Mouse (Mus musculus) liver, embryonic 12.5 days (tissue): Measurements from ENCODE around the gene Nenf. TPM values are rescaled to one million over a fixed set of nuclear protein-coding genes. Genes with fewer than 3 reads are reported as not detected.

Source experiments
- ATAC-seq: fragments of 200-750 bp; cut with Nextera tagmentation; 2 replicates; pipeline ENCODE4 v1.8.0; 2017; ENCODE audit warnings: moderate number of reproducible peaks, mild to moderate bottlenecking, moderate library complexity
- H3K27ac ChIP-seq: fragments of 300-500 bp; sonication (generic); 2 replicates; pipeline ENCODE4 v1.5.1; 2016; ENCODE audit warnings: mild to moderate bottlenecking
- H3K27me3 ChIP-seq: fragments of 300-500 bp; sonication (generic); replicated peaks from 2 replicates; pipeline ENCODE4 v1.6.1; 2016; ENCODE audit warnings: mild to moderate bottlenecking, moderate library complexity
- H3K36me3 ChIP-seq: fragments of 300-500 bp; sonication (generic); 2 replicates; pipeline ENCODE4 v1.6.1; 2016; ENCODE audit warnings: mild to moderate bottlenecking, moderate library complexity
- H3K4me1 ChIP-seq: fragments of 300-500 bp; sonication (generic); 2 replicates; pipeline ENCODE4 v1.6.1; 2016
- H3K4me2 ChIP-seq: fragments of 300-500 bp; sonication (generic); 2 replicates; pipeline ENCODE4 v1.6.1; 2016; ENCODE audit warnings: mild to moderate bottlenecking, moderate library complexity
- H3K4me3 ChIP-seq: fragments of 300-500 bp; sonication (generic); 2 replicates; pipeline ENCODE4 v1.5.1; 2016; ENCODE audit warnings: mild to moderate bottlenecking, moderate library complexity
- H3K9ac ChIP-seq: fragments of 300-500 bp; sonication (generic); 2 replicates; pipeline ENCODE4 v1.6.1; 2016; ENCODE audit warnings: mild to moderate bottlenecking, moderate library complexity
- H3K9me3 ChIP-seq: fragments of 300-500 bp; sonication (generic); replicated peaks from 2 replicates; pipeline ENCODE4 v1.6.1; 2016; ENCODE audit warnings: mild to moderate bottlenecking, moderate library complexity
- WGBS: fragments of 180-500 bp; shearing (Covaris S2); methylation state at CpG from one replicate; pipeline ENCODE4 v1.1.7; 2016; ENCODE audit not compliant: insufficient replicate concordance; 5-methylcytosine and 5-hydroxymethylcytosine counted together
- polyA plus RNA-seq: library from polyadenylated mRNA; unstranded; fragments of >200 nt; fragmentation: Nextera tagmentation; extraction: Ambion mirVana; gene quantifications from 2 replicates; pipeline ENCODE4 v1.2.1, GENCODE M21; 2016

The Nenf gene
- polyA plus RNA-seq, 1 experiment from 2014 or later: 37.1 TPM

DNA sequence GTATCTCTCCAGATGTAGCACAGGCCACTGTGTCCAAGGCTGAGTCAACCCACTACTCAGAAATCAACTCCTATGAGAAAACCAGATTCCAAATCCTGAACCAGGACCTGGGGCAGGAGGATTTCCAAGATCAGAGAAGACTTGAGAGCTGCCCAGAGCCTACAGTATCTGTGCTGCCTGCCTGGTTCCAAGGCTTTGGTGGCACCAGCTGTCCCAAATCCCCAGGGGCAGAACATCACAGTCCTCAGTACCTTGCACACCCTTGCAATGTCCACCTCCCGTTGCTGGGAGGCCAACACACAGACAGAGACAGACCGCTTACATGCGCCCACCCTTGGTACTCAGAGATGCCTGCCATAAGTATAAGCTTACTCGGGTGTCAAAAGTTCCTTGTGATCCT lies 19.7 kb downstream of the Nenf start:
- no peak for ATAC-seq
- H3K27ac ChIP-seq: no peak overlapping the region
- no peak overlapping the region for H3K4me2 ChIP-seq
- no peak overlapping the region for H3K9ac ChIP-seq
- no peak overlapping the region for H3K4me3 ChIP-seq
- peaks cover 7% of the 10 kb centered on the region; the same call in 1 of the 2 replicates for H3K27me3 ChIP-seq
- H3K9me3 ChIP-seq: no peaks in the 10 kb centered on the region
- 74% methylated on average over 4 of the region's 4 CpGs for WGBS
- no peaks in the 10 kb centered on the region for H3K4me1 ChIP-seq
- no peaks in the 10 kb centered on the region for H3K36me3 ChIP-seq

DNA sequence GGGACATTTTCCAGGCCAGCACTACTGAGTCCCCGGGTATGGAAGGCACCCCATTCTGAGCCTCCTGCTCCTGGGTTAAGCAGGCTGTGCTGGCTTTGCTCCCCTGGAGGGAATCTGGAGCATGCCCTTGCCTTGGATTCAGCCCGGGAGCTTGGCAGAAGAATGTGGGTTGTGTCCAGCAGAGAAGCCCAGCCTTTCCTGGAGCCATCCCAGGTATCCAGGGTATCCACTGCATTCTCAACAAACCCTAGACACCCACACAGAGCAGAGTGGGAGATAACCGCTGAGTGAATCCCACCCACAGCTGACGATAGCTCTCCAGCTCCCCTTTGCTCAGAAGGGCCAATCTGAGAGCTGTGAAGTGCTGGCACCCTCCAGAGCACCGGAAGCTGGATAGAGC lies 21.5 kb downstream of the Nenf start:
- no peak; the same call in 1 of the 2 replicates for ATAC-seq
- no peak overlapping the region for H3K4me2 ChIP-seq
- H3K36me3 ChIP-seq: no peaks in the 10 kb centered on the region
- H3K4me1 ChIP-seq: no peaks in the 10 kb centered on the region
- peaks cover 7% of the 10 kb centered on the region; the same call in 1 of the 2 replicates for H3K27me3 ChIP-seq
- 66% methylated on average over 5 of the region's 5 CpGs for WGBS
- no peak overlapping the region for H3K4me3 ChIP-seq
- no peak overlapping the region for H3K9ac ChIP-seq
- H3K9me3 ChIP-seq: no peaks in the 10 kb centered on the region
- H3K27ac ChIP-seq: no peak overlapping the region

DNA sequence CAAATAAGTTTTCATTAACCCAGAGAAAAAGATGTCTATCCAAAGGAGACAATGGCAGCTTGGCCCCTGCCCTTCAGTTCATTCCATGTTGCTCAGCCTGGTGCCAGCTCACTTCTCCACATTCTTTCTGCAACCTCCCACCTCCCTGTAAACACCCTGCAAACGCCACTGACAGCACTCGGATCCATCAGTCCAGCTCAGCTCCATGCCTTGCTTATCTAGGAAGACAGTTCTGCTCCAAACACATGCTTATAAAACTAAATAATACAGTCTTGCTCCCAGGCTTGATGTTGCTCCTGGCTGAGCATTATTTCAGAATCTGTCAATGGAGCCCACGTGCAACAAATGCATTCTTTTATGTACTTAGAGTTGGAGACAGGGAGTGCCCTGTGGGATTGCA lies 22.2 kb downstream of the Nenf start:
- no peak overlapping the region for H3K9ac ChIP-seq
- H3K27ac ChIP-seq: no peak overlapping the region
- H3K4me1 ChIP-seq: no peaks in the 10 kb centered on the region
- H3K9me3 ChIP-seq: no peaks in the 10 kb centered on the region
- no peak for ATAC-seq
- H3K4me3 ChIP-seq: no peak overlapping the region
- H3K4me2 ChIP-seq: no peak overlapping the region
- H3K27me3 ChIP-seq: peaks cover 7% of the 10 kb centered on the region; the same call in 1 of the 2 replicates
- no peaks in the 10 kb centered on the region for H3K36me3 ChIP-seq
- 29% methylated on average over 3 of the region's 3 CpGs for WGBS

DNA sequence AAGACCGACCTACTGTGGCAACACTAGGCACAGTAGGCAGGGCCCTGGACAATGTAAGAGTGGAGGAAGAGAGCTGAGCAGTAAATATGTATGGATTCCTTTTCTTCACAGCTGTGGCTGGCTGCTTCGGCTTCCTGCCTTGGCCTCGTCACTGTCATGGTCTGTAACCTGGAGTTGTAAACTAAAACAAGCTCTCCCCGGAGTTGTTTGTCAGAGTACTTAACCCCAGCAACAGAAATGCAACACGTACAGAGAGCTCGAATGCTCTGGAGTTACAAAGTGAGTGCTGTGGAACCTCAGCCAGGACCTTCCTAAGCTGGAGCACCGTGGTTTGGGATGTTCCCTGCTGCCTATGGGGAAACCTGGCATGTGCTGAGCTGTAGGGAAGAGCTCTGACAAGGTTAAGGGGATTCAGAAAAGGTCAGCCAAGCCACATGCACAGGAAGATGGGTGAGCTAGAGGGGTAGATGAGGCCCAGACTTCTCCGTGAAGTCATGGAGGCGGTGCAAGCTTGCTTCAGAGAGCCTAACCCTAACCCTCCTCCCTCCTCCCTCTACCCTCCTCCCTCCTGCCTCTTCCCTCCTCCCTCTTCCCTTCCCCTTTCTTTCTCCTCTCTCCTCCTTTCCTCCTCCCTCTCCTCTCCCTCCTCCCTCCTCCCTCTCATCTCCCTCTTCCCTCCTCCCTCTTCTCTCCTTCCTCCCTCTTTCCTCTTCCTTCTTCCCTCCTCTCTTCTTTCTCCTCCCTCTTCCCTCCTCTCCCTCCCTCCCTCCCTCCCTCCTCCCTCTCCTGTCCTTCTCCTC lies 23.8 kb downstream of the Nenf start:
- peaks cover 7% of the 10 kb centered on the region; the same call in 1 of the 2 replicates for H3K27me3 ChIP-seq
- no peak overlapping the region for H3K9ac ChIP-seq
- no peak overlapping the region for H3K4me3 ChIP-seq
- no peak overlapping the region for H3K27ac ChIP-seq
- no peak for ATAC-seq
- WGBS: 46% methylated on average over 9 of the region's 9 CpGs
- H3K9me3 ChIP-seq: no peaks in the 10 kb centered on the region
- no peaks in the 10 kb centered on the region for H3K4me1 ChIP-seq
- H3K36me3 ChIP-seq: no peaks in the 10 kb centered on the region
- no peak overlapping the region for H3K4me2 ChIP-seq

DNA sequence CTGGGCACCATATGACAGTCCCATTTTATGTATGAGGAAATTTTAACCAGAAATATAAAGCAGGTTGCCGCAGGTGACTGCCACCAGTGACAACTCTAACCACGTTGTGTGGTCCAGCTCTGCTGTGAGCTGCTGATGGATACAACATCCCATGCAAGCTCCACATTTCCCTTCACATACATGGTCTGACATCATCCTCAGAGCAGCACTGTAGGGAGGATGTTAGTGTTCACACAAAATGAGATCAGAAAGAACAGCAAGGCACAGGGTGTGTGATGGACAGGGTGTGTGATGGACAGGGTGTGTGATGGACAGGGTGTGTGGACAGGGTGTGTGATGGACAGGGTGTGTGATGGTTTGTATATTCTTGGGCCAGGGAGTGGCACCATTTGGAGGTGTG lies 24.9 kb downstream of the Nenf start:
- Histone ChIP-seq H3K9ac (no peak overlapping the region), H3K36me3 (no peaks in the 10 kb centered on the region), H3K4me1 (no peaks in the 10 kb centered on the region), H3K9me3 (no peaks in the 10 kb centered on the region), H3K4me3 (no peak overlapping the region), H3K27ac (no peak overlapping the region), H3K4me2 (no peak overlapping the region), H3K27me3 (peaks cover 7% of the 10 kb centered on the region; the same call in 1 of the 2 replicates)
- 66% methylated on average over 2 of the region's 2 CpGs for WGBS
- no peak for ATAC-seq

DNA sequence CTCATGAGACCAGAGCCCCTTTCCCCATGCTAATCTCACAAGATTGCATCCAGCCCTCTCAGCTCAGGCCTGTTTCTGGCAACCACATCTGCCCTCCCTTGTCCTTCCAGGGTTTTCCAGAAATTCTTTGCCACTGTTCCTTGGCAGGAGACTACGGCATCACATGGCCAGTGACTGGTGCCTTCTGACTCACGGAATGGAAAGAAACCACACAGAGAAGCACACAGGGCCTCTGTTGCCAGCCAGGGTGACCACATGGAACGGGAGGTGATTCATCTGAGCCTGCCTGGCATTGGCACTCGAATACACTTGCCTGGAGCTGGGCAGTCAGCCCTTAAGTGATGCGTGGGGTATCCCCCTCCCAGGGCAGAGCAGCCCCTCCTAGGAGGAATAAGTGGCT lies 25.6 kb downstream of the Nenf start:
- H3K36me3 ChIP-seq: no peaks in the 10 kb centered on the region
- H3K9me3 ChIP-seq: no peaks in the 10 kb centered on the region
- no peak overlapping the region for H3K27ac ChIP-seq
- no peak overlapping the region for H3K4me3 ChIP-seq
- no peak overlapping the region for H3K4me2 ChIP-seq
- WGBS: 61% methylated on average over 5 of the region's 5 CpGs
- H3K9ac ChIP-seq: no peak overlapping the region
- no peak for ATAC-seq
- H3K4me1 ChIP-seq: no peaks in the 10 kb centered on the region
- peaks cover 7% of the 10 kb centered on the region; the same call in 1 of the 2 replicates for H3K27me3 ChIP-seq

DNA sequence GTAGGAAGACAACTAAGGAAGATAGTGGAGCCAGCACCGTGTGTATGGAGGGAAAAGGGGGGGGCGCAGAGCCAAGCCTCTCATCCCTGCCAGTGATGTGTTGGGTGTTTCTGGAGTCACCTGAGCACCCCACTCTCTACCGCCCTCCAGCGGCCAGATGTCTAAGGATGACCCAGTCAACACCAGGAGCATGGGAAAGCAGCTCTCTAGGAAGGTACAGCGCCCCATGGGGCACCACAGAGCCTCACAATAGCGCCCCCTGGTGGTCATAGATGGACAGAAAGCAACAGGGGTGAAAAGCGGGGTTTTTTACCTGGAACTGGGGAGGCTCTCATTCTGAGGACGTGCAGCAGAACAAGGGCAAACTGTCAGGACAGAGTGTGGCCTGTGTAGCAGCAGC lies 29.2 kb downstream of the Nenf start:
- Histone ChIP-seq H3K9ac (no peak overlapping the region), H3K4me2 (no peak overlapping the region), H3K27me3 (no peaks in the 10 kb centered on the region), H3K36me3 (no peaks in the 10 kb centered on the region), H3K4me1 (no peaks in the 10 kb centered on the region), H3K9me3 (no peaks in the 10 kb centered on the region), H3K4me3 (no peak overlapping the region), H3K27ac (no peak overlapping the region)
- WGBS: 31% methylated on average over 8 of the region's 8 CpGs
- ATAC-seq: peak; percentile 55; the same call in 1 of the 2 replicates

DNA sequence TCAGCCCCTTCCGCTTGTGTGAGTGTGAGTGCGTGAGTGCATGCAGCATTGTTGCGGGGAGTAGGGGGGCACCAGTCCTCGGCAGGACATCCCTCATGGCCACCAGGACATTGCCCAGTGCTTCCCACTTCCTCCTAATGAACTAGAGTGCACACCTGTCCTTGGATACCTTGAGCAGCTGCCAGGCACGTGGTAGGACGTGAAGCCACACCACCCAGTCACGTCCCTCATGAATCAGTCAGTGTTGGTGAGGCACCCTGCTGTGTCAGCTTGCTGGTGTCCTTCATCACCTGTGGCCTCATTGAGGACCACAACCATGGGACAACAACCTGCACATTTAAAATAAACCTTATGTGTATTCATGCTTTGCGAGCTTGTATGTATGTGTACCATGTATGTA lies 33.5 kb downstream of the Nenf start:
- no peaks in the 10 kb centered on the region for H3K36me3 ChIP-seq
- no peak overlapping the region for H3K4me2 ChIP-seq
- ATAC-seq: no peak
- H3K4me1 ChIP-seq: no peaks in the 10 kb centered on the region
- no peaks in the 10 kb centered on the region for H3K9me3 ChIP-seq
- H3K4me3 ChIP-seq: no peak overlapping the region
- H3K9ac ChIP-seq: no peak overlapping the region
- WGBS: 69% methylated on average over 8 of the region's 8 CpGs
- H3K27me3 ChIP-seq: no peaks in the 10 kb centered on the region
- no peak overlapping the region for H3K27ac ChIP-seq

DNA sequence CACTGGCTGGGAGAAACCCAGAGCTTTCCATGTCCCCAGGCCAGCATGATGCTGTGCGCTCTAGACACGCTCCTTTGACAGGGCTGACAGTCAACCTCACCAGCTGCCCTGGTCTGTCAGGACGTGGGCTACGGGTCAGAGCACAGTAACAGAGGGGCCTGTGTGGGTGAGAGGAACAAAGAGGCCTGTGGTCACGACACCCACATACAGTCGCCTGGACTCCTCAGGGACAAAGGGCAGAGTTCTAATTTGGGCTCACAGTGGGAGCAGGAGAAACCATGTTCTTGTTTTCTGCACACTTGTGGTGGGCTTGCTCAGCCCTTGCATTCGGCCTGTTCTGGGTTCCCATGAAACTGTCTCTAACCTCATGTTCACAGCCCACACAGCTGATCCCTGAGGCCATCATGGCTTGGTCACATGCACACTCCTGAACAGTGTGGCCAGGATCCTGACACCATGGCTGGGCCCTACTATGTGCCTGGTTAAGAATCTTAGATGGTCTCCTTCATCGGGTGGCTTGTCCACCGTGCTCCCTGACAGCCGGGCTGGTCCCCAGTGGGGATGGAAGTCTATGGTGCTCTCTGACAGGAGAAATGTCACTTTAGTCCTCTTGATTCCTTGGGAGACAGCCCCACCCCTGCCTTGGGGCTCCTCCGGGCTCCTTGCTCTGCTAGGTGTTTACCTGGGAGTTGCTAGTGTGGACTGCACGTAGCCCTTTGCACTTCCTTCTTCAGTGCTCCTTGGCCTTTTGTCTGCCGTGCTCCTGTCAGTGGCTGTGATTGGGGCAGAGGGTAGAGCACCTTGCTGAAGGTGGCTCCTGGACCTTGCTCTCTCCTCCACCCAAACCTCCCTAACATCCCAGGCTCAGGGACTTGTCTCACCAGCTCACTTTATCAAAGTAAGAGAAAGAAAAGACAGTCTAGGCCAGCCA lies 34.6 kb downstream of the Nenf start:
- no peaks in the 10 kb centered on the region for H3K36me3 ChIP-seq
- H3K27me3 ChIP-seq: no peaks in the 10 kb centered on the region
- no peak overlapping the region for H3K27ac ChIP-seq
- no peaks in the 10 kb centered on the region for H3K9me3 ChIP-seq
- H3K9ac ChIP-seq: no peak overlapping the region
- WGBS: 59% methylated on average over 13 of the region's 13 CpGs
- H3K4me3 ChIP-seq: no peak overlapping the region
- H3K4me2 ChIP-seq: no peak overlapping the region
- no peak for ATAC-seq
- 0 out of 2 replicates have a peak, but pooled peaks cover 2% of the 10 kb centered on the region for H3K4me1 ChIP-seq

DNA sequence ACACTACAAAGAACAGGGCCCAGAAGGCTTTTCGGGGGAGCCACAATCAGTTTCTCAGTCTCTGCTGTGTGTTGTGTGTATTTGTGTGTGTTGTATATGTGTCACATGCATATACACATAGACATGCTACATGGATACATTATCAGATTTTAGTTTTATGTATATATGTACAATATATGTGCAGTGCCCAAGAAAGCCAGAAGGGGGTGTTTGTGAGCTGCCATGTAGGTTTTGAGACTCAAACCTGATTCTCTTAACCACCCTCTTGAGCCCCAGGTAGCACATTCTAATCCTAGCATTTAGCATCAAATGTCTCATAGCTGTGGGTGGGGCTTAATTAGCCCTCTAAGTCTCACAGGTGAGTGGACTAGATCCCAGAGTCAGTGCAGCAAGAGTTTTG lies 35.7 kb downstream of the Nenf start:
- no peak overlapping the region for H3K4me3 ChIP-seq
- H3K36me3 ChIP-seq: no peaks in the 10 kb centered on the region
- H3K9me3 ChIP-seq: no peaks in the 10 kb centered on the region
- no peak for ATAC-seq
- H3K27ac ChIP-seq: no peak overlapping the region
- H3K4me2 ChIP-seq: no peak overlapping the region
- no peaks in the 10 kb centered on the region for H3K27me3 ChIP-seq
- WGBS: 77% methylated on average over 1 of the region's 1 CpGs
- 0 out of 2 replicates have a peak, but pooled peaks cover 9% of the 10 kb centered on the region for H3K4me1 ChIP-seq
- H3K9ac ChIP-seq: no peak overlapping the region

DNA sequence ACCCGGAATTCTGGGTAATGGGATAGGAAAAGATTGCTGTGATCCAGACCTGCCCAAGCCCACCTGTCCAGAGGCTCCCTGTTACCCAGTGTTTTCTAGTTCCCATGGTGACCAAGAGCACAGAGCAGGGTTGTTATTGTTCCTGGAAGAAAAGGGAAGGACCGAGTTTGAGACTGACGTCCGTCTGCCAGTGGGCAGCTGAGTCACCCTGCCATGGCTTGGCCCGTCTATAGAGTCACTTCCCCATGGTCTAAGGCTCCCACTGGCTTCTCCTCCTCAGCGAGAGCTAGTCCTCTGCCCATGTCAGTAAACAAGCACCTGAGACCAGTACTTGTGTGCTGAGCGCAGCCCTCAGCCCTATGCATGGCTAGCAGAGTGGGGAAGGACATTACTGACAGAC lies 36.8 kb downstream of the Nenf start:
- Histone ChIP-seq H3K4me1 (0 out of 2 replicates have a peak, but pooled peaks cover 9% of the 10 kb centered on the region), H3K9ac (no peak overlapping the region), H3K4me3 (no peak overlapping the region), H3K4me2 (no peak overlapping the region), H3K9me3 (no peaks in the 10 kb centered on the region), H3K27me3 (0 out of 2 replicates have a peak, but pooled peaks cover 4% of the 10 kb centered on the region), H3K27ac (no peak overlapping the region), H3K36me3 (no peaks in the 10 kb centered on the region)
- WGBS: 29% methylated on average over 7 of the region's 7 CpGs
- no peak for ATAC-seq

DNA sequence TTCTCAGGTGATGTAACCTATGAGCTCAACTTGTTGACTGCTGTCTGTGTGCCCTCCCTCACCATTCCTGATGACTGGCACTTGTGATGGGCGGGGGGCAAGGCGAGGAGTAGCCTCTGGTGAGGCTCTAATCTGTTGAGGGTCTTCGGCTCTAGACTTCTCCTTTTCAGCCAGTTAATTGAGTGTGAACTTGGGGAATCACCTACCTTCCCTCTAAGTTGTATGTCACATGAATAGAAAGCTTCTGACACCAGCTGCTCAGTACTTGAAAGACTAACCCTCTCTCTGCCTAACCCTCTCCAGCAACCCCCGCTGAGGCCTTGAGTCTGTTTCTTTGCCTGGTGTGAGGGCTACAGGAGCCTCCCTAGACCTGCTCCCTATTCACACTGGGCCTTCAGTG lies 39.7 kb downstream of the Nenf start:
- Histone ChIP-seq H3K4me2 (no peak overlapping the region), H3K4me1 (0 out of 2 replicates have a peak, but pooled peaks cover 9% of the 10 kb centered on the region), H3K9me3 (no peaks in the 10 kb centered on the region), H3K9ac (no peak overlapping the region), H3K27me3 (0 out of 2 replicates have a peak, but pooled peaks cover 4% of the 10 kb centered on the region), H3K27ac (no peak overlapping the region), H3K36me3 (no peaks in the 10 kb centered on the region), H3K4me3 (no peak overlapping the region)
- no peak for ATAC-seq
- WGBS: 49% methylated on average over 4 of the region's 4 CpGs
